Mouse (Mus musculus) heart, postnatal 25 days (tissue): Measurements from ENCODE around the gene Phlda3. TPM values are rescaled to one million over a fixed set of nuclear protein-coding genes. Genes with fewer than 3 reads are reported as not detected.

Source experiments
- DNase-seq: peaks from one replicate; pipeline ENCODE4 v3.0.0; 2022; ENCODE audit warnings: low spot score
- intact Hi-C: fragments of 180-260 bp; cut with DNase I; formaldehyde crosslinking; loops from one replicate; pipeline ENCODE4 v1.15.1; 2025
- total RNA-seq, 2 experiments: library from RNA; stranded (reverse); gene quantifications; 2 replicates each; pipeline ENCODE4 v1.2.3; 2021

Phlda3 gene
- total RNA-seq, 2 experiments from 2014 or later, result 12.9 to 14.6 TPM

- no peak for DNase-seq
- intact Hi-C loops, result no loop called here
Measured at GRCm38 (mm10) chr1:135818481-135819086, 52.7 kb downstream of the Phlda3 start, which contains the start of gene Lad1. Lad1 (plus strand) TSS chr1:135818598.

Other genes with a start within 250 kb of the Phlda3 start
- 10 to 100 TPM; 19.6 to 19.8 TPM for gene Nav1, start 158.8 kb upstream of the Phlda3 start, total RNA-seq
- 10 to 100 TPM; 48.0 to 56.7 TPM for gene Csrp1, start 46.1 kb upstream of the Phlda3 start, total RNA-seq
- gene Tnni1, start 13.3 kb downstream of the Phlda3 start, total RNA-seq, result 1 to 10 TPM; 2.0 to 2.3 TPM
- gene Lad1, start 52.5 kb downstream of the Phlda3 start, total RNA-seq, result 1 to 10 TPM; 5.6 to 6.0 TPM
- 1,000 to 10,000 TPM; 8,717 to 8,772 TPM for gene Tnnt2, start 70.2 kb downstream of the Phlda3 start, total RNA-seq
- not detected for gene Pkp1, start 153.1 kb downstream of the Phlda3 start, total RNA-seq
- under 1 TPM in 1 of 2 experiments, not detected in 1; 0.20 TPM for gene Igfn1, start 240.2 kb downstream of the Phlda3 start, total RNA-seq
- gene Tmem9, start 242.0 kb downstream of the Phlda3 start, total RNA-seq, result 10 to 100 TPM; 14.6 to 15.8 TPM